Mouse (Mus musculus): ENCODE measurements at regions not wholly inside any gene's neighbourhood (a gene's known extent, or its start where the extent isn't known, plus 50 kb on each side); places are given as distances from the start of the nearest gene placed in this dataset.
A peak's percentile ranks its signal among the peaks of the same experiment; 100 is the strongest.

DNA sequence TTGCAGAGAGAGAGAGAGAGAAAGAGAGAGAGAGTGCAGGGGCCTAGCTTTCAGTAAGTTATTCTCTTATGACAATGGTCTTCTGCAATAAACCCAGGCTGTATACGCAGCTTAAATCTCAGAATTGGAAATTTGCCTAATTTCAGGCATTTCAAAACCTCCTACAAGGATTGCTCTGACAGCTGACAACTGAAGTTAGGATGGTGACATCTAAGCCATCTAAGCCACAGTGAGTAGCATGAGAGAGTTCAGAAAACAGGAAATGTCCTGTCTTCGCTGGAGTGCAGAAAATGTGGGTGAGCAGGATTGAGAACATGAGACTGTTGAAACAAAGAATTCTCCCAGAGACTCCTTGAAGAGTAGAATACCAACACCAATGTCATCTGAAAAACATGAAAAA lies 56.8 kb downstream of the Fam110c start:
- DNase-seq (ENCODE audit: extremely low spot score in 1 of 2, low spot score in 1 of 2), result no peak

- no peak for DNase-seq (ENCODE audit: extremely low spot score in 1 of 2, low spot score in 1 of 2)
Measured at GRCm38 (mm10) chr12:31134465-31134992, 60.9 kb downstream of the Fam110c start.

GRCm38 (mm10) chr12:31136364-31136763 lies 62.7 kb downstream of the Fam110c start:
- no peak for DNase-seq (ENCODE audit: extremely low spot score in 1 of 2, low spot score in 1 of 2)

DNA sequence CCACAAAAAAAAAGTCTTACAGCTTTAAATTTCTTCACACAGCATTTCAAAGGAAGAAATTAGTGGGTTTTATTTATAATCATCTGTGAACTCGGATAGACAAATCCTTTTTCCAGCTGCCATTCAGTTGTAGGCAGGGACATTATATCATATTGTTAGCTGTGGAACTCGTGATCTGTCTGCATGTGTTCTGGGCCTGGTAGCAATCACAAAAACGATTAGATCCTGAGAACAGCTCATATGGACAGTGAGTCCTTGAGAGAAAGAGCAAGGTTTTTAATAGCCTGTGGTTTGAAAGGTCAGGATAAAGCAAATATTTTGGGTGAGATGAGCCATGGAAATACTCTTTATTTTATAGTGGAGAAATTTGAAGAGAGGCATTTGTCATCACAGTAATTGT lies 63.2 kb downstream of the Fam110c start:
- no peak for DNase-seq (ENCODE audit: extremely low spot score in 1 of 2, low spot score in 1 of 2)

GRCm38 (mm10) chr12:31137431-31137830 lies 63.8 kb downstream of the Fam110c start:
- DNase-seq (ENCODE audit: extremely low spot score in 1 of 2, low spot score in 1 of 2), result no peak

DNA sequence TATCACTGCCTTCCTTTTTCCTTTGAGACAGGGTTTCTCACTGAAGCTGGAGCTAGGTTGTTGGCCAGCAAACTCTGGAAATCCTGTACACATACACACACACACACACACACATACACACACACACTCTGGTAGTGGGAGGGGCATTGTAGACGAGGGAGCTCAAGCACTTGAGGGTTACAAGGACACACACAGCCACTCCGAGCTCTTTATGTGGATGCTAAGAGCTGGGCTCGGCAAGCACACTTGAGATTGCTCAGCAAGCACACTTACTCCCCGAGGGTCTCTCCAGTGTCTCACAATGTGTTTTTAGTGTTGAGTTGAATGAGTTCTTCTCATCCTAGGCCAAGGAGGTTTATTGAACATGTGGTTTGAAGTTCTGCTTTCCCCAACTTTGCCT lies 66.2 kb downstream of the Fam110c start:
- no peak for DNase-seq (ENCODE audit: extremely low spot score in 1 of 2, low spot score in 1 of 2)

GRCm38 (mm10) chr12:31143266-31143665 lies 69.6 kb downstream of the Fam110c start:
- no peak for DNase-seq (ENCODE audit: extremely low spot score in 1 of 2, low spot score in 1 of 2)

GRCm38 (mm10) chr12:31145032-31145781 lies 71.5 kb downstream of the Fam110c start:
- DNase-seq (ENCODE audit: extremely low spot score in 1 of 2, low spot score in 1 of 2), result no peak

- DNase-seq (ENCODE audit: extremely low spot score in 1 of 2, low spot score in 1 of 2), result no peak
Measured at GRCm38 (mm10) chr12:31148417-31149356, 75.0 kb downstream of the Fam110c start.

DNA sequence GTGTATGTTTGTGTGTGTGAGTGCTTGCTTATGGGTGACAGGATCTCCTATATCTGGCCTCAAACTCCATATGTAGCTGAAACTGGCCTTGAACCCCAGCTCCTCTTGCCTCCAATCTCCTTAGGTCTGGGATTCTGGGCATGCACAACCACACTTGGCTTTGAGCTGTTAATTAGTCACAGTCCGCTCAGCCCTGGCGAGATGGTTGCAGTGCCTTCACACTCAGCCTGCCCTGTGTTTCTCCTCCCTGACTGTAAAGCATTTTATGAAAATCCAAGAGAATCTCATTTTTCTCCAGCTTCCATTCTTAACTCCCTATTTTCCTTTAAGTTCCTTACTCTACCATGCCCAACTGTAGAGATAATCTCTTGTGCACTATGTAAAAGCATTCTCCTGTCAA lies 80.1 kb downstream of the Fam110c start:
- DNase-seq (ENCODE audit: extremely low spot score in 1 of 2, low spot score in 1 of 2), result no peak

GRCm38 (mm10) chr12:31154608-31155011 lies 80.9 kb downstream of the Fam110c start:
- no peak for DNase-seq (ENCODE audit: extremely low spot score in 1 of 2, low spot score in 1 of 2)

- DNase-seq (ENCODE audit: extremely low spot score in 1 of 2, low spot score in 1 of 2), result no peak
Measured at GRCm38 (mm10) chr12:31156154-31156720, 82.6 kb downstream of the Fam110c start.

DNA sequence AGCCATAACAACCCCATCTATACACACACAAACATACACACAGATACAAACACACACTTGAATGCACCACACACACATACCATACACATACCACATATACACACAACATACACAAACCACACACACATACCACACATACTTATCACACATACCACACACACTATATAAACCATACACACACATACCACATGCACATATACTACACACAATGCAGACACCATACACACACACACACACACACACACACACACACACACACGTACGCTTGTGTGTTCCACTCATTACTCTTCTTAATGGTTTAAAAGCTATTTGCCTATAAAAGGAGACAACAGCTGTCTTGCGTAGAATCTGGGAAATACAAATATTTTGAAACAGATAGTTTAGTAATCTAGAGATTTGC lies 83.1 kb upstream of the Gm6993 start:
- no peak for DNase-seq (ENCODE audit: extremely low spot score in 1 of 2, low spot score in 1 of 2)

DNA sequence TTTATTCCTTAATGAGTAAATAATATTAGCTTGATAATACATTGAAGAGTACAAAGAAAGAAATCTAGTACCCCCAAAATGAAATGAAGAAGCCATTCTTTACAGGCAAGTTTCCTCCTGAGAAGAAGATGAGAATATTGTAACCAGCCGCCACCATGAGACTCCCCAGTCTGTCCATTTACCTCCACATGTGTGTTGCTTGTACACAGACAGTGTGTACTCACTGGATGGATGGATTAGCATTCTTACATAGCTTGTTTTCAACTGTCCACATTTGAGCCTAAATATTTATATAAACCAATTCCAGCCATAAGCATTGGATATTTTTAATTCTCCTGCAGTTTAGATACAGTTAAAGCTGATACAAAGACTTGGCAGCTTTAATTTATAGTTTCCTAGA lies 82.7 kb upstream of the Gm6993 start:
- no peak for DNase-seq (ENCODE audit: extremely low spot score in 1 of 2, low spot score in 1 of 2)

DNA sequence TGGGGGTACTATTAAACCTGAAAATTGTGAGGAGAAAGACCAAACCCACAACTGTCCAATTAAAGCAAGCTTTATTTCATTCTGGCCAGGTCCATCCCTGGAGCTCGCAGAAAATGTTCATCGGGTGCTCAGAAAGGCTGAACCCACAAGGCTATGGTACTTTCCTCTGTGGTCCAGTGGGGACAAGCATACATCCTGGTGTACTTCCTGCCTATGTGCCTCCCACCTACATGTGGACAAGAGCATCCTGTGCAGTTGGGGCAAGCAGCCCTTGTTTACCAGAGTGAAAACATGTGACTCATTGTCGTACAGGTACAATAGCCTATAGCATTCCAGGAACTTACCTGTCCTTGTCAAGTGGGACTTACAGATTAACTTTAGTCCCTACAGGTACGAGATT lies 81.7 kb upstream of the Gm6993 start:
- DNase-seq (ENCODE audit: extremely low spot score in 1 of 2, low spot score in 1 of 2), result no peak

DNA sequence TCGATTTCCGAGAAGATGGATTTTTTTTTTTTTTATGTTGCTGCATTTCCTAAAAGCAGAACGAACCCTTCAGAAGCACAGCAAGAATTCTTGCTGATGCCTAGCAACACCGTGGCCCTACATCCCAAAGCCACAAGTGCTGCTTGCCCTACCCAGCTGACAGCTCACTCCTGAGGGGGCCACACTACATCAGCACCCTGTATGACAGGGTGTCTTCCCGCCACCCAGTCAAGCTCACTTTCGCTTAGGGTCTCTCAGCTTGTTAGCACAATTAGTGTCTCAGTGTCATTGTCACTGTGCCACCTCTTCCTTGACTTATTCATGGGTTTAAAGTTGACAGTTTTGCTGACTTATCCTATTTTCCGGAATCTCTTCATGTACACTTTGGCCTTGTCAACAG lies 81.2 kb upstream of the Gm6993 start:
- no peak for DNase-seq (ENCODE audit: extremely low spot score in 1 of 2, low spot score in 1 of 2)

GRCm38 (mm10) chr12:31168221-31168890 lies 72.2 kb upstream of the Gm6993 start:
- DNase-seq (ENCODE audit: extremely low spot score in 1 of 2, low spot score in 1 of 2), result peak; percentile 14 to 29

- no peak for DNase-seq (ENCODE audit: extremely low spot score in 1 of 2, low spot score in 1 of 2)
Measured at GRCm38 (mm10) chr12:31170111-31170510, 70.5 kb upstream of the Gm6993 start.

GRCm38 (mm10) chr12:31170546-31171160 lies 69.9 kb upstream of the Gm6993 start:
- peak; percentile 27 to 34 for DNase-seq (ENCODE audit: extremely low spot score in 1 of 2, low spot score in 1 of 2)

- no peak for DNase-seq (ENCODE audit: extremely low spot score in 1 of 2, low spot score in 1 of 2)
Measured at GRCm38 (mm10) chr12:31171992-31172391, 68.6 kb upstream of the Gm6993 start.

All from layer of hippocampus, postnatal 25 days (tissue).